Mouse (Mus musculus): ENCODE data around the gene Plekha6. TPM values are rescaled to one million over a fixed set of nuclear protein-coding genes. Genes with fewer than 3 reads are reported as not detected.

Gene Plekha6
- total and polyA plus RNA-seq, 3 experiments, result 11.8 to 28.5 TPM; not detected in 1

DNA sequence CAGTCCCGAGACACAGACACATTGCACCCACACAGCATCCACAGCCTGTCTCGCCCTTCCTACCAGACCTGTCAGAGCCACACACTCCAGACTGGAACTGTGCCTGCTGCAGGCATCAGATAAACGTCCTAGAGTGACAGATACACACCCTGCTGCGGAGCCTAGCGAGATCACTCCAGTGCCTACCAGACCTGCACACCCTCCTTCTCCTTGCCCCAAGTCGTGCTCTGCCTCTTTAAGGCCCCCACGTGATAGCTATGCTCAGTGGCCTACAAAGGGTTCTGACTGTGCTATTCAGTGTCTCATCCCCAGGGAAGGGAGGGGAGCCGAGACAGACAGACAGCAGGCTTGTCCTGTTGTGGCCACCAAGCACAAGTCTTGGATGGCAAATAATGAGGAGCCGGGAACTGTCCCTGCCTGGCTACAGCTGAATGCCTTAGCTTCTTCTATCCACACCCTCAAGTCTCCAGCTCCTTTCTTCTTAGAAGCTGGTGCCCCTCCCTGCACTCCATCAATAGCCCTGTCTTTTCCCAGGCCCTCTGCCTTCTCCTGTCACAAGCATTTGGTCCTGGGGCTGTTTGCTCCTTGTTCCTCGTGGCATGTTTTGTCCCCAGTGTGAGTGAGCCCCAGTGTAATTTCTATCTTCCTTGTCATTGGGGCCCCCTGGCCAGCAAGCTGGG lies 103.9 kb downstream of the Plekha6 start (continued):
- TF ChIP-seq RCOR1 (IDR thresholded peaks at IDR 0.05; ENCODE audit: low read depth, low read length) (no peak), NRF1 (IDR thresholded peaks at IDR 0.05; ENCODE audit: insufficient read depth, low read depth, low read length, poor library complexity, severe bottlenecking) (no peak), ZNF384 (IDR thresholded peaks at IDR 0.05; ENCODE audit: low read depth, low read length) (no peak), TBP (IDR thresholded peaks at IDR 0.05; ENCODE audit: low read depth, low read length) (no peak), E2F4 (IDR thresholded peaks at IDR 0.05; ENCODE audit: borderline replicate concordance, low read depth, low read length) (no peak), MYB (IDR thresholded peaks at IDR 0.05; ENCODE audit: low read depth, low read length) (no peak)

DNA sequence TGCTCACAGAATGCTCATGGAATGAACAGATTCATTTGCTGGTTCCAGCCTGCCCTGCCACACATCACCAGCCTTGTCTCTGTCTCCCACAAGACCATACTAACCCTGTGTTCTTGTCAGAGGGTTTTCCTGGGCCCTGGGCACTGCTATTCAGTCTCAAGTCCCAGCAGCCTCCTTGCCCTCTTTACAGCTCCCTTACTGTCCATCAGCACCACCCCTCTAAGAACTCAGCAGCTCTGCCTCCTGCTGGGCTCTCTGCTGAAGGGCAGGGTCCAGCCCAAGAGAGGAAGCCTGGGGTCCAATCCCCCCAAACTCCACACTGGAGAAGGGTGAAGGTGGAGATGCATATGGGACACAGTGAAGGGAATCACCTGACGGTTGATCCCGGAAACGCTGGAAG lies 104.5 kb downstream of the Plekha6 start:
- H3K9ac ChIP-seq (ENCODE audit: control insufficient read depth, low read depth, low read length, poor library complexity, severe bottlenecking), result no peak overlapping the region
- no peaks in the 10 kb centered on the region for H3K79me2 ChIP-seq (ENCODE audit: control insufficient read depth, insufficient read depth, low read length, poor library complexity)
- H3K27me3 ChIP-seq (ENCODE audit: control insufficient read depth in 1 of 2, insufficient read depth in 2 of 2, low read length in 2 of 2), result no peaks in the 10 kb centered on the region
- no peaks in the 10 kb centered on the region for H3K9me3 ChIP-seq (replicated peaks; ENCODE audit: insufficient read depth, low read length)
- H3K4me1 ChIP-seq (ENCODE audit: control insufficient read depth in 1 of 2, insufficient read depth in 2 of 2, low read length in 2 of 2), result peaks cover 0 to 3% of the 10 kb centered on the region in 2 experiments; a peak in 1 of 4 replicates
- H3K27ac ChIP-seq (ENCODE audit: control insufficient read depth, low read depth, low read length), result no peak overlapping the region
- no peak for TF ChIP-seq TCF12 (IDR thresholded peaks at IDR 0.05; ENCODE audit: low read depth, low read length)
- peak; percentile 27 for TF ChIP-seq SMC3 (IDR thresholded peaks at IDR 0.05; ENCODE audit: low read depth, low read length)
- peak in 1 of 3 experiments; percentile 21; a peak in 2 of 6 replicates for TF ChIP-seq CTCF (IDR thresholded peaks at IDR 0.05 in 2 of 3, conservative IDR thresholded peaks at IDR 0.05 in 1 of 3; ENCODE audit: control insufficient read depth in 1 of 3, insufficient read depth in 1 of 3, low read depth in 2 of 3, low read length in 3 of 3, poor library complexity in 1 of 3, severe bottlenecking in 1 of 3)
- H3K4me3 ChIP-seq (ENCODE audit: control insufficient read depth in 1 of 2, insufficient read depth in 1 of 2, low read depth in 2 of 2, low read length in 2 of 2), result no peak overlapping the region
- DNase-seq (ENCODE audit: low read depth, low spot score), result no peak
- peaks cover 0 to 2% of the 10 kb centered on the region in 2 experiments; a peak in 3 of 4 replicates for H3K36me3 ChIP-seq (ENCODE audit: control insufficient read depth in 1 of 2, insufficient read depth in 2 of 2, low read length in 2 of 2)

DNA sequence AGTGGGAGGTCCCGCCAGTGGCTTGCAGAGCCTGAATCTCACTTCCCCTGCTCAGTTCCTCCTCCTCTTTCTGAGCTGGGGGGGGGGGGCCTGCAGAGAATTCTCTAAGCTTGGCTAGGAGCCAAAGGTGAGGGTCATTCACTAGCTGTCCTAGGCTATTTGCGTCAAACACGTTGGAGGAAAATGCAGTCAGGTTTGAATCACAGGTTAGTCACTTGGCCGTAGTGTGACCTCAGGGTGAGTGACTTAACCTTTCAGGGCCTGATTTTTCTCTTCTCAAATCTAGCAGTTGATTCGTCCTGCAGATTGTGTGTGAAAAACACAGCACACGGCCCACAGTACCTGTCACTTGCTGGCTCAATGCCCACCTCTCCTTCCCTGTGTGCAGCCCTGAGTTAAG lies 106.3 kb downstream of the Plekha6 start:
- TF ChIP-seq SMC3 (IDR thresholded peaks at IDR 0.05; ENCODE audit: low read depth, low read length) (no peak), MEF2A (IDR thresholded peaks at IDR 0.05; ENCODE audit: extremely low read depth, insufficient replicate concordance, low read depth, low read length, poor library complexity, severe bottlenecking) (no peak), NRF1 (IDR thresholded peaks at IDR 0.05; ENCODE audit: insufficient read depth, low read depth, low read length, poor library complexity, severe bottlenecking) (no peak), POLR2AphosphoS5 (IDR thresholded peaks at IDR 0.05; ENCODE audit: borderline replicate concordance, low read depth, low read length) (no peak), USF2 (IDR thresholded peaks at IDR 0.05; ENCODE audit: borderline replicate concordance in 1 of 2, insufficient read depth in 1 of 2, low read depth in 1 of 2, low read length in 2 of 2) (no peak), ZC3H11A (IDR thresholded peaks at IDR 0.05; ENCODE audit: low read depth, low read length) (no peak), CHD1 (IDR thresholded peaks at IDR 0.05; ENCODE audit: low read depth, low read length) (no peak), ZKSCAN1 (IDR thresholded peaks at IDR 0.05; ENCODE audit: low read depth, low read length) (no peak), E2F4 (IDR thresholded peaks at IDR 0.05; ENCODE audit: borderline replicate concordance, low read depth, low read length) (no peak), MXI1 (IDR thresholded peaks at IDR 0.05; ENCODE audit: low read depth, low read length) (no peak), GATA1 (IDR thresholded peaks at IDR 0.05; ENCODE audit: low read depth, low read length) (no peak), MAFK (IDR thresholded peaks at IDR 0.05; ENCODE audit: borderline replicate concordance, low read depth, low read length) (no peak)
- H3K9ac ChIP-seq (ENCODE audit: control insufficient read depth, low read depth, low read length, poor library complexity, severe bottlenecking), result no peak overlapping the region
- no peaks in the 10 kb centered on the region for H3K79me2 ChIP-seq (ENCODE audit: control insufficient read depth, insufficient read depth, low read length, poor library complexity)
- peaks cover 0 to 3% of the 10 kb centered on the region in 2 experiments; a peak in 1 of 4 replicates for H3K4me1 ChIP-seq (ENCODE audit: control insufficient read depth in 1 of 2, insufficient read depth in 2 of 2, low read length in 2 of 2)
- no peak overlapping the region for H3K27ac ChIP-seq (ENCODE audit: control insufficient read depth, low read depth, low read length)
- DNase-seq (ENCODE audit: low read depth, low spot score), result no peak
- peaks cover 0 to 2% of the 10 kb centered on the region in 2 experiments; a peak in 3 of 4 replicates for H3K36me3 ChIP-seq (ENCODE audit: control insufficient read depth in 1 of 2, insufficient read depth in 2 of 2, low read length in 2 of 2)
- H3K27me3 ChIP-seq (ENCODE audit: control insufficient read depth in 1 of 2, insufficient read depth in 2 of 2, low read length in 2 of 2), result no peaks in the 10 kb centered on the region
- H3K4me3 ChIP-seq (ENCODE audit: control insufficient read depth in 1 of 2, insufficient read depth in 1 of 2, low read depth in 2 of 2, low read length in 2 of 2), result no peak overlapping the region
- H3K9me3 ChIP-seq (replicated peaks; ENCODE audit: insufficient read depth, low read length), result no peaks in the 10 kb centered on the region

All from MEL (cell line).